Mouse (Mus musculus) limb, embryonic 11.5 days (tissue): ENCODE measurements around the gene Mamdc4. TPM values are rescaled to one million over a fixed set of nuclear protein-coding genes. Genes with fewer than 3 reads are reported as not detected.

Source experiments
- ATAC-seq: fragments of 200-750 bp; cut with Nextera tagmentation; 2 replicates; pipeline ENCODE4 v1.8.0; 2017; ENCODE audit warnings: low read depth; ENCODE audit not compliant: insufficient number of reproducible peaks, low FRiP score, low TSS enrichment
- DNase-seq: peaks from one replicate; pipeline ENCODE4 v3.0.0-alpha.2; 2015; ENCODE audit warnings: low spot score
- H3K27ac ChIP-seq: fragments of 300-500 bp; sonication (generic); replicated peaks from 2 replicates; pipeline ENCODE4 v1.5.1; 2014; ENCODE audit warnings: low read depth, mild to moderate bottlenecking, low read length
- H3K27me3 ChIP-seq: fragments of 300-500 bp; sonication (generic); 2 replicates; pipeline ENCODE4 v1.6.1; 2014; ENCODE audit warnings: mild to moderate bottlenecking, low read length, mixed read lengths; ENCODE audit not compliant: control insufficient read depth, insufficient read depth
- H3K36me3 ChIP-seq: fragments of 300-500 bp; sonication (generic); 2 replicates; pipeline ENCODE4 v1.6.1; 2014; ENCODE audit warnings: mild to moderate bottlenecking, low read length, moderate library complexity, mixed read lengths; ENCODE audit not compliant: control insufficient read depth, insufficient read depth
- H3K4me1 ChIP-seq: fragments of 300-500 bp; sonication (generic); 2 replicates; pipeline ENCODE4 v1.6.1; 2014; ENCODE audit warnings: low read length, mixed read lengths; ENCODE audit not compliant: control insufficient read depth, insufficient read depth
- H3K4me2 ChIP-seq: fragments of 300-500 bp; sonication (generic); 2 replicates; pipeline ENCODE4 v1.6.1; 2014; ENCODE audit warnings: low read depth, mild to moderate bottlenecking, moderate library complexity; ENCODE audit not compliant: severe bottlenecking
- H3K4me3 ChIP-seq: fragments of 300-500 bp; sonication (generic); 2 replicates; pipeline ENCODE4 v1.5.1; 2014; ENCODE audit warnings: low read depth, low read length
- H3K9ac ChIP-seq: fragments of 300-500 bp; sonication (generic); 2 replicates; pipeline ENCODE4 v1.6.1; 2014; ENCODE audit warnings: mild to moderate bottlenecking, low read length
- H3K9me3 ChIP-seq: fragments of 300-500 bp; sonication (generic); 2 replicates; pipeline ENCODE4 v1.6.1; 2016; ENCODE audit warnings: low read length; ENCODE audit not compliant: control insufficient read depth
- WGBS: fragments of 180-500 bp; shearing (Covaris S2); extraction: QIAGEN DNeasy Blood & Tissue Kit; methylation state at CpG from one replicate; pipeline ENCODE4 v1.1.7; 2014; 5-methylcytosine and 5-hydroxymethylcytosine counted together
- polyA plus RNA-seq: library from polyadenylated mRNA; unstranded; fragments of >200 nt; fragmentation: Nextera tagmentation; extraction: Ambion mirVana; gene quantifications from 2 replicates; pipeline ENCODE4 v1.2.1, GENCODE M21; 2014

The Mamdc4 gene
- polyA plus RNA-seq, 1 experiment from 2014 or later, result 7.0 TPM

DNA sequence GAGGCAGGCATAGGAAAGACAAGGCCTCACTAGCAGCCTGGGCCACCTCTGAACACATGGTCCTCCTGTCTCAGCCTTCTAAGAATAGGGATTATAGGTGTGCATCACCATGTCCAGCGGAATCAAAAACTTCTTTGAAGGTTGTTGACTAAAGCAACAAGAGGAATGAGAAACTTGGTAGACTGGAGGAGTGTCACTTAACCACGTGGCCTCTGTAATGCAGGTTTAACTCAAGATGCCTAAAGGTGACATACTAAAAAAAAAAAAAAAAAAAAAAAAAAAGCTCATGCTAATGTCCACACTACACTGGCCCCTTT, 39.8 kb downstream of the Mamdc4 start:
- Histone ChIP-seq H3K9ac (no peak overlapping the region), H3K4me2 (no peak overlapping the region), H3K36me3 (peaks cover 16% of the 10 kb centered on the region), H3K4me1 (no peaks in the 10 kb centered on the region), H3K27me3 (no peaks in the 10 kb centered on the region), H3K9me3 (no peaks in the 10 kb centered on the region), H3K4me3 (no peak overlapping the region), H3K27ac (no peak overlapping the region)
- 89% methylated on average over 2 of the region's 2 CpGs for WGBS
- DNase-seq, result no peak
- no peak for ATAC-seq

DNA sequence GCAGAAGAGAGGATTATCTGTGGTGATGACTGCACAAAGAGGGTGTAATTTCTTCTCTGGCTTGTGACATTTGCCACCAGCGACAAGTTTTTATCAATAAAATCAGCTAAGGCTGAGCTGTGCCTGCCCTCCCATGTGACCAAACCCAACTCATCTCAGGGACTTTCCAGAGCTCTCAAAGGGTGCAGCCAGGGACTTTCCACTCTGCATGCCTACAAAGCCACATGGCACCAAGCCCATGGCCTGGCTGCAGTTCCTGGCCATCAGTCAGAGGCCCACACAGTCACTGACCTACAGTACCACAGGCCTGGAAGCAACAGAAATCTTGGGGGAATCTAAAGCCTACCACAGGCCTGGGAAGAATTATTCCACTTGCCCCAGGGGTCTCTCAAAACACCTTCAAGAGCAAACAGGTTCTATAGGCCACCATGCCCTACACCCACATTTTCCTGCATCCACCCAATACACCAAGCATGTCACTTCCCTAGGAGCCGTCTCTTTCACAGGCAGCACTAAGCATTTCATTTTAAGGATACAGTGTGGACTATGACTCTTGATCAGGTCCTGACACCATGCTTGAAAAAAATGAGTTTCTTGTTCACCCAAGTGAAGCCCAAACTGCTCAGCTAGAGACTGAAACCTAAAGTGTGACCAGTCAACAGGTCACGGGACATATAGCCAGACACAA, 40.3 kb downstream of the Mamdc4 start:
- Histone ChIP-seq H3K27me3 (no peaks in the 10 kb centered on the region), H3K9me3 (no peaks in the 10 kb centered on the region), H3K4me1 (no peaks in the 10 kb centered on the region), H3K9ac (no peak overlapping the region), H3K4me2 (no peak overlapping the region), H3K36me3 (peaks cover 16% of the 10 kb centered on the region), H3K27ac (no peak overlapping the region), H3K4me3 (no peak overlapping the region)
- ATAC-seq (no peak), DNase-seq (no peak)
- 90% methylated on average over 3 of the region's 3 CpGs for WGBS

DNA sequence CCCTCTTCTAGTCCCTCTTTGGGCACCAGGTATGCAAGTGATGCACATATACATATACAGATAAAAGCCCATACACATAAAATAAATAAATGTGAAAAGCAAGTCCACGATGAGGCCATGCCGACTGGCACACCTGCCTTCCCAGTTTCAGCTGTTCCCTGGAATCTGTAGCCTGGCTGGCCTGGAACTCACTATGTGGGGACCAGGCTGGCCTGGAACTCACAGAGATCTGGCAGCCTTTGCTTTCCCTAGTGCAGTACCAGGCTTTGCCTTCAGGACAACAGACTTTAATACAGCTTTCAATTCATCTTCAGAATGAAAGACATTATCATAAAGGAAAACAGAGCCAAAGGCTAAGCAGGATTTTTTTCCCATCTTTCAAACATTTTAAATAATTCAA, 40.9 kb downstream of the Mamdc4 start:
- Histone ChIP-seq H3K27ac (no peak overlapping the region), H3K9me3 (no peaks in the 10 kb centered on the region), H3K4me1 (no peaks in the 10 kb centered on the region), H3K36me3 (peaks cover 18% of the 10 kb centered on the region), H3K9ac (no peak overlapping the region), H3K27me3 (no peaks in the 10 kb centered on the region), H3K4me3 (no peak overlapping the region), H3K4me2 (no peak overlapping the region)
- no peak for DNase-seq
- 93% methylated on average over 2 of the region's 2 CpGs for WGBS
- ATAC-seq, result no peak

DNA sequence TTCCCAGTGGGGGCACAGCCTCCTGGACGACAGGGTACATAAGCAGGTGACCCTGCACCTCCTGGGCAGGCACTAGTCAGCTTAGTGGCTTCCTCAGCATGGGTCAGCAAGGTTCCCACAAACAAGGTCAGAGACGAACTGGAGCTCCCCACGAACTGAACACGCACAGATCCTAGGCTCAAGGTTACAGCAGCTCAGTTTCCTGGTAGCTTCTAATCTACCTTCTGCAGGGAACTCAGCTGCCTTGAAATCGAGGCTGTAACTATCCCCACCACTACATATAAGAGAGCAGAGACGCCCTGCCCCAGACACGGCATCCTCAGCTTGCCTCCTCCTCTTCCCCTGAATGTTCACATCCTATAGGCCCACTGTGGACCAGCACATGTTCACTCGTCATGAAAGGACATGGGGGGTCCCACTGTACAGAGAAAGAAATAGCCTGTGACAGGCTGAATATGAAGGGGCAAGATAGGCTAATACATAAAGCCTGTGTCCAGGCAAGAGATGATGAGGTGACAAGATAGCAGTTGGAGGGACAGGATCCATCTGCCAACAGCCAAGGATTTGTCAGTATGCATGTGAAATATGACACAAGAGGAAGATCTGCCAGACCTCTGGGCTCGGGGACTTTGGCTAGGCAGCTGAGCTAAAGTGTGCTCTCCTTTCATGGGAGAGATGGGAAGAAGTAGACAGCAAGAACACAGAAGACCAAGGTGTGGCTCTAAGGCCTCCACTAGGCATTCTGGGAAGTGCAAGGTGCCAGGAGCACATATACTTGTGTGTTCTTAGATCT, 47.9 kb downstream of the Mamdc4 start:
- Histone ChIP-seq H3K4me3 (no peak overlapping the region), H3K36me3 (peaks cover 52% of the 10 kb centered on the region), H3K27me3 (no peaks in the 10 kb centered on the region), H3K9me3 (no peaks in the 10 kb centered on the region), H3K9ac (no peak overlapping the region), H3K4me2 (no peak overlapping the region), H3K27ac (no peak overlapping the region), H3K4me1 (no peaks in the 10 kb centered on the region)
- DNase-seq (no peak), ATAC-seq (no peak)
- WGBS, result 89% methylated on average over 9 of the region's 9 CpGs

Other genes with a start within 250 kb of the Mamdc4 start
- gene Man1b1, start 242.5 kb downstream of the Mamdc4 start, polyA plus RNA-seq, result 81.9 and 97.6 TPM in 2 replicates
- 16.6 and 18.8 TPM in 2 replicates for gene Dpp7, start 218.5 kb downstream of the Mamdc4 start, polyA plus RNA-seq
- gene Uap1l1, start 209.2 kb downstream of the Mamdc4 start, polyA plus RNA-seq, result 8.9 and 9.1 TPM in 2 replicates
- 63.0 and 69.4 TPM in 2 replicates for gene Sapcd2, start 202.5 kb downstream of the Mamdc4 start, polyA plus RNA-seq
- gene Entpd2, start 179.0 kb downstream of the Mamdc4 start, polyA plus RNA-seq, result not detected in 2 replicates
- 6.1 and 6.8 TPM in 2 replicates for gene Npdc1, start 175.5 kb downstream of the Mamdc4 start, polyA plus RNA-seq
- not detected in 2 replicates for gene Fut7, start 151.6 kb downstream of the Mamdc4 start, polyA plus RNA-seq
- gene Abca2, start 146.1 kb downstream of the Mamdc4 start, polyA plus RNA-seq, result 3.1 and 3.8 TPM in 2 replicates
- gene Clic3, start 118.0 kb downstream of the Mamdc4 start, polyA plus RNA-seq, result 0.81 TPM in 1 of 2 replicates, not detected in the other
- gene Paxx, start 113.8 kb downstream of the Mamdc4 start, polyA plus RNA-seq, result 15.0 and 18.1 TPM in 2 replicates
- not detected in 2 replicates for gene Ptgds, start 104.8 kb downstream of the Mamdc4 start, polyA plus RNA-seq
- gene Lcn12, start 80.9 kb downstream of the Mamdc4 start, polyA plus RNA-seq, result not detected in 2 replicates
- 68.0 and 72.3 TPM in 2 replicates for gene Fbxw5, start 74.1 kb downstream of the Mamdc4 start, polyA plus RNA-seq
- gene C8g, start 73.1 kb downstream of the Mamdc4 start, polyA plus RNA-seq, result 5.6 and 5.8 TPM in 2 replicates
- gene Traf2, start 27.9 kb downstream of the Mamdc4 start, polyA plus RNA-seq, result 40.0 and 40.6 TPM in 2 replicates
- 324 and 330 TPM in 2 replicates for gene Edf1, start 17.0 kb downstream of the Mamdc4 start, polyA plus RNA-seq
- gene Phpt1, start 379 bp upstream of the Mamdc4 start, polyA plus RNA-seq, result 161 and 162 TPM in 2 replicates
- gene Ajm1, start 6.9 kb upstream of the Mamdc4 start, polyA plus RNA-seq, result 0.04 TPM in 1 of 2 replicates, not detected in the other
- gene Rabl6, start 33.7 kb upstream of the Mamdc4 start, polyA plus RNA-seq, result 59.3 and 65.6 TPM in 2 replicates
- 0.15 and 0.16 TPM in 2 replicates for gene Ccdc183, start 42.8 kb upstream of the Mamdc4 start, polyA plus RNA-seq
- 18.7 and 20.7 TPM in 2 replicates for gene Tmem141, start 47.2 kb upstream of the Mamdc4 start, polyA plus RNA-seq
- gene Fcna, start 53.2 kb upstream of the Mamdc4 start, polyA plus RNA-seq, result 0.35 and 0.54 TPM in 2 replicates
- not detected in 2 replicates for gene Lcn8, start 78.3 kb upstream of the Mamdc4 start, polyA plus RNA-seq
- gene Lcn5, start 83.1 kb upstream of the Mamdc4 start, polyA plus RNA-seq, result not detected in 2 replicates
- not detected in 2 replicates for gene Lcn6, start 101.9 kb upstream of the Mamdc4 start, polyA plus RNA-seq
- gene Lcn10, start 107.9 kb upstream of the Mamdc4 start, polyA plus RNA-seq, result not detected in 2 replicates
- gene Obp2a, start 125.2 kb upstream of the Mamdc4 start, polyA plus RNA-seq, result not detected in 2 replicates
- gene Bmyc, start 131.9 kb upstream of the Mamdc4 start, polyA plus RNA-seq, result 73.9 and 79.2 TPM in 2 replicates
- not detected in 2 replicates for gene Obp2b, start 162.2 kb upstream of the Mamdc4 start, polyA plus RNA-seq
- gene Lcn3, start 190.7 kb upstream of the Mamdc4 start, polyA plus RNA-seq, result not detected in 2 replicates
- gene Lcn11, start 202.2 kb upstream of the Mamdc4 start, polyA plus RNA-seq, result not detected in 2 replicates
- gene Gm13539, start 207.4 kb upstream of the Mamdc4 start, polyA plus RNA-seq, result 0.37 and 0.60 TPM in 2 replicates
- gene Glt6d1, start 241.0 kb upstream of the Mamdc4 start, polyA plus RNA-seq, result not detected in 2 replicates
- gene Lcn9, start 248.3 kb upstream of the Mamdc4 start, polyA plus RNA-seq, result not detected in 2 replicates